Mouse (Mus musculus): ENCODE measurements at regions not wholly inside any gene's neighbourhood (a gene's known extent, or its start where the extent isn't known, plus 50 kb on each side); places are given as distances from the start of the nearest gene placed in this dataset.

DNA sequence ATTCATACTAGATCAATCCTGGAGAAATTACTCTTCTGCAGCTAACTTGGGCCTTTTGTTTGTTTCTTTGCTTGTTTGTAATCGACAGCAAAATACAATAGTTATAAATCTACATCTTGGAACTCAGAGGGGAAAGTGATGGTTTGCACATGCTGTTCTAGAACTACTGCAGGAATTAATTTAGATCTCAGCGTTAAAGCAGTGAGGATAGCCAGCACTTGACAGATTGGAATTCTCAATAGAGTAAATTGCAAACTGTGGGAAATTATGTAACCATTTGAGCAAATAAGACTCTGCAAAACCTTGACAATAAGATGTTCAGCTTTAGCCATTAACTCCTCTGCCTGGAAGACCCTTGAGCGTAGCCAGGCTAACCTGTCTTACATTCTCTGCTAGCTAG is 112.0 kb upstream of the Itga4 start:
- no peak for TF ChIP-seq CTCF (IDR thresholded peaks at IDR 0.05; ENCODE audit: low read depth, low read length)
- no peak for TF ChIP-seq POLR2A (IDR thresholded peaks at IDR 0.05; ENCODE audit: extremely low read depth, insufficient read depth, low read length)
- Histone ChIP-seq H3K4me1 (ENCODE audit: control insufficient read depth, insufficient read depth, low read length) (no peaks in the 10 kb centered on the region), H3K36me3 (ENCODE audit: control insufficient read depth, insufficient read depth, low read length) (no peaks in the 10 kb centered on the region), H3K27me3 (ENCODE audit: control insufficient read depth, insufficient read depth, low read length) (no peaks in the 10 kb centered on the region), H3K9ac (ENCODE audit: low read depth, low read length) (no peak overlapping the region), H3K4me3 (ENCODE audit: insufficient read depth, low read depth, low read length) (no peak overlapping the region), H3K27ac (replicated peaks; ENCODE audit: insufficient read depth, low read depth, low read length) (no peak overlapping the region), H3K79me2 (ENCODE audit: control insufficient read depth, insufficient read depth, low read length) (no peaks in the 10 kb centered on the region)
- DNase-seq (ENCODE audit: extremely low read depth, low read depth, low spot score) = no peak
- WGBS = 92% methylated on average over 3 of the region's 3 CpGs

- Histone ChIP-seq H3K36me3 (ENCODE audit: control insufficient read depth, insufficient read depth, low read length) (no peaks in the 10 kb centered on the region), H3K4me3 (ENCODE audit: insufficient read depth, low read depth, low read length) (no peak overlapping the region), H3K27ac (replicated peaks; ENCODE audit: insufficient read depth, low read depth, low read length) (no peak overlapping the region), H3K4me1 (ENCODE audit: control insufficient read depth, insufficient read depth, low read length) (no peaks in the 10 kb centered on the region), H3K79me2 (ENCODE audit: control insufficient read depth, insufficient read depth, low read length) (no peaks in the 10 kb centered on the region), H3K27me3 (ENCODE audit: control insufficient read depth, insufficient read depth, low read length) (no peaks in the 10 kb centered on the region), H3K9ac (ENCODE audit: low read depth, low read length) (no peak overlapping the region)
- no peak for DNase-seq (ENCODE audit: extremely low read depth, low read depth, low spot score)
- TF ChIP-seq CTCF (IDR thresholded peaks at IDR 0.05; ENCODE audit: low read depth, low read length) (no peak), POLR2A (IDR thresholded peaks at IDR 0.05; ENCODE audit: extremely low read depth, insufficient read depth, low read length) (no peak)
- WGBS = 76% methylated on average over 1 of the region's 1 CpGs
Observed at GRCm38 (mm10) chr2:79145897-79146296, 109.3 kb upstream of the Itga4 start.

- WGBS = 90% methylated on average over 4 of the region's 4 CpGs
Observed at GRCm38 (mm10) chr2:79146563-79146962, 108.7 kb upstream of the Itga4 start.

DNA sequence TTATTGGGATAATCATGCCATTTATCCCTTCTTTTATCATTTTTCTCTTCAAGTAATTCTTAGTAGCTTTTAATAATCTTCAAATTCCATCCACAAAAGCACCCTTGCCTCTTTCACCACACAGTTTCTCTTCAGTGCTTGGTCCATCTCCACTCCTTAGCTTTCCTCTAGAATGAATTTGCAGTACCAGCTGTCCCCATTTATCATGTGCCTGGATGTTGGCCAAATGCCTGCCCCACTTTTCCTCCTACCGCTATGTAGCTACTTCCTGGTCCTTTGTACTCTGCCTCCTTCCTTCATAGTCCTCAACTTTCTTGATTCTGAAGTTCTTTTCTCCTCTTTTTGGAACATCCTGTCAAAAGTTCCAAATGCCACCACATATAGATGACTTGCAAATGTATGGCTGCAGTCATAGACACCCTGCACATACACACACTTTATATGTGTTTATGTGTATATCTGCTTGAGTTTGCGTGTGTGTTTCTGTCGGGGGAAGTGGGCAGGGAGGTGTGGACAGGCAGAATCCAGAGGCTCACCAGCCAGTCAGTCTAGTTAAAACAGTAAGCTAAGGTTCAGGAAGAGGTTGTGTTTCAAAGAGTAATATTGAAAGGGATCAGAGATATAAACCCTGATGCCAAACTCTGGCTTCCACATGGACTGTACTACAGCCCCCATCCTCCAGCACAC is 106.1 kb upstream of the Itga4 start:
- 78% methylated on average over 3 of the region's 3 CpGs for WGBS

More at GRCm38 (mm10) chr2:79146563-79146962, 108.7 kb upstream of the Itga4 start:
- H3K27me3 ChIP-seq (ENCODE audit: control insufficient read depth, insufficient read depth, low read length) = no peaks in the 10 kb centered on the region
- TF ChIP-seq POLR2A (IDR thresholded peaks at IDR 0.05; ENCODE audit: extremely low read depth, insufficient read depth, low read length) (no peak), CTCF (IDR thresholded peaks at IDR 0.05; ENCODE audit: low read depth, low read length) (no peak)
- no peaks in the 10 kb centered on the region for H3K4me1 ChIP-seq (ENCODE audit: control insufficient read depth, insufficient read depth, low read length)
- no peaks in the 10 kb centered on the region for H3K36me3 ChIP-seq (ENCODE audit: control insufficient read depth, insufficient read depth, low read length)
- H3K4me3 ChIP-seq (ENCODE audit: insufficient read depth, low read depth, low read length) = no peak overlapping the region
- no peak overlapping the region for H3K9ac ChIP-seq (ENCODE audit: low read depth, low read length)
- DNase-seq (ENCODE audit: extremely low read depth, low read depth, low spot score) = no peak
- H3K79me2 ChIP-seq (ENCODE audit: control insufficient read depth, insufficient read depth, low read length) = no peaks in the 10 kb centered on the region
- H3K27ac ChIP-seq (replicated peaks; ENCODE audit: insufficient read depth, low read depth, low read length) = no peak overlapping the region

GRCm38 (mm10) chr2:79151610-79152009 is 103.6 kb upstream of the Itga4 start:
- H3K36me3 ChIP-seq (ENCODE audit: control insufficient read depth, insufficient read depth, low read length) = no peaks in the 10 kb centered on the region
- no peaks in the 10 kb centered on the region for H3K79me2 ChIP-seq (ENCODE audit: control insufficient read depth, insufficient read depth, low read length)
- H3K4me3 ChIP-seq (ENCODE audit: insufficient read depth, low read depth, low read length) = no peak overlapping the region
- H3K27ac ChIP-seq (replicated peaks; ENCODE audit: insufficient read depth, low read depth, low read length) = no peak overlapping the region
- no peaks in the 10 kb centered on the region for H3K27me3 ChIP-seq (ENCODE audit: control insufficient read depth, insufficient read depth, low read length)
- no peak for DNase-seq (ENCODE audit: extremely low read depth, low read depth, low spot score)
- no peaks in the 10 kb centered on the region for H3K4me1 ChIP-seq (ENCODE audit: control insufficient read depth, insufficient read depth, low read length)
- H3K9ac ChIP-seq (ENCODE audit: low read depth, low read length) = no peak overlapping the region
- 80% methylated on average over 4 of the region's 4 CpGs for WGBS
- TF ChIP-seq CTCF (IDR thresholded peaks at IDR 0.05; ENCODE audit: low read depth, low read length) (no peak), POLR2A (IDR thresholded peaks at IDR 0.05; ENCODE audit: extremely low read depth, insufficient read depth, low read length) (no peak)

More for the DNA sequence above, 106.1 kb upstream of the Itga4 start:
- Histone ChIP-seq H3K79me2 (ENCODE audit: control insufficient read depth, insufficient read depth, low read length) (no peaks in the 10 kb centered on the region), H3K9ac (ENCODE audit: low read depth, low read length) (no peak overlapping the region), H3K27me3 (ENCODE audit: control insufficient read depth, insufficient read depth, low read length) (no peaks in the 10 kb centered on the region), H3K36me3 (ENCODE audit: control insufficient read depth, insufficient read depth, low read length) (no peaks in the 10 kb centered on the region), H3K4me3 (ENCODE audit: insufficient read depth, low read depth, low read length) (no peak overlapping the region), H3K4me1 (ENCODE audit: control insufficient read depth, insufficient read depth, low read length) (no peaks in the 10 kb centered on the region), H3K27ac (replicated peaks; ENCODE audit: insufficient read depth, low read depth, low read length) (no peak overlapping the region)
- DNase-seq (ENCODE audit: extremely low read depth, low read depth, low spot score) = no peak
- no peak for TF ChIP-seq CTCF (IDR thresholded peaks at IDR 0.05; ENCODE audit: low read depth, low read length)
- TF ChIP-seq POLR2A (IDR thresholded peaks at IDR 0.05; ENCODE audit: extremely low read depth, insufficient read depth, low read length) = no peak

GRCm38 (mm10) chr2:79152031-79152694 is 103.1 kb upstream of the Itga4 start:
- H3K4me3 ChIP-seq (ENCODE audit: insufficient read depth, low read depth, low read length) = no peak overlapping the region
- 83% methylated on average over 6 of the region's 6 CpGs for WGBS
- DNase-seq (ENCODE audit: extremely low read depth, low read depth, low spot score) = no peak
- H3K27me3 ChIP-seq (ENCODE audit: control insufficient read depth, insufficient read depth, low read length) = no peaks in the 10 kb centered on the region
- no peaks in the 10 kb centered on the region for H3K79me2 ChIP-seq (ENCODE audit: control insufficient read depth, insufficient read depth, low read length)
- H3K4me1 ChIP-seq (ENCODE audit: control insufficient read depth, insufficient read depth, low read length) = no peaks in the 10 kb centered on the region
- no peaks in the 10 kb centered on the region for H3K36me3 ChIP-seq (ENCODE audit: control insufficient read depth, insufficient read depth, low read length)
- H3K27ac ChIP-seq (replicated peaks; ENCODE audit: insufficient read depth, low read depth, low read length) = no peak overlapping the region
- H3K9ac ChIP-seq (ENCODE audit: low read depth, low read length) = no peak overlapping the region
- TF ChIP-seq CTCF (IDR thresholded peaks at IDR 0.05; ENCODE audit: low read depth, low read length) (no peak), POLR2A (IDR thresholded peaks at IDR 0.05; ENCODE audit: extremely low read depth, insufficient read depth, low read length) (no peak)
